Mouse (Mus musculus) lung, adult 18-20 months (tissue): ENCODE measurements around the gene Izumo1r.

Source experiments
- DNase-seq, 2 experiments: peaks; one replicate each; pipeline ENCODE4 v3.0.0; 2022; ENCODE audit warnings: mixed read lengths in 2 of 2

Gene Izumo1r

DNA sequence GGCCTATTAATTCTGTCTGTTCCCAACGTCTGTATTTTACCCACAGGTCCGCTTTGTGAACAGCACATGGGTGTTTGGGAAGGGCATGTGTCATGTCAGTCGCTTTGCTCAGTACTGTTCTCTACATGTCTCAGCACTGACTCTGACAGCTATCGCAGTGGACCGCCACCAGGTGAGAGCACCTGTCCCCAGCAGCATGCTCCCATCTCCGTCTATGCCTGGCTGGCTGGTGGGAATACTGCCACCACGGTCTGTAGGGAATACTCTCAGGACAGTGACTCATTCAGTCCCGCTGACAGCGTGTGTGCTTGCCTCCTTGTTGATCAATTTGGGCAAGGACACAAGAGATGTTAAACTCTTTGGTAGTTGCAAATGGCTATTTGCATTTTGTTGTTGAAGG lies 39.0 kb downstream of the Izumo1r start:
- no peak for DNase-seq

DNA sequence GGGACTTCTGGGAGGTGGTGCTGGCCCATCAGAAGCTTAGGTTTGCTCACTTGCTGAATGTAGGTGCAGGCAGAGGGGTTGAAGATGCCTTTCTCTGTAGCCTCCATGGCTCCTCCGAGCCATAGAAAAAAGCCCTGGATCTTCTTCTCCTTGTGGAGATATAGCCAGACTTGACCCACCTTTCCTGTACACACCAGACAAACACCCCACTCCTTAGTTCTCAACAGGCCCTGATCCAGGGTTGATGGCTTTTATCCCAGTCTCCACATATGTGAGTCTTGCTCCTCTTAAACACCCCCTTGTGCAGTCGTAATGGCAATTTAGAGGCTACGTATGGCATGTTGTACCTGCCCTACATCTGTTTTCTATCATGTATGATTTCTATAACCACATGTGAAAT lies 40.6 kb downstream of the Izumo1r start:
- no peak for DNase-seq

DNA sequence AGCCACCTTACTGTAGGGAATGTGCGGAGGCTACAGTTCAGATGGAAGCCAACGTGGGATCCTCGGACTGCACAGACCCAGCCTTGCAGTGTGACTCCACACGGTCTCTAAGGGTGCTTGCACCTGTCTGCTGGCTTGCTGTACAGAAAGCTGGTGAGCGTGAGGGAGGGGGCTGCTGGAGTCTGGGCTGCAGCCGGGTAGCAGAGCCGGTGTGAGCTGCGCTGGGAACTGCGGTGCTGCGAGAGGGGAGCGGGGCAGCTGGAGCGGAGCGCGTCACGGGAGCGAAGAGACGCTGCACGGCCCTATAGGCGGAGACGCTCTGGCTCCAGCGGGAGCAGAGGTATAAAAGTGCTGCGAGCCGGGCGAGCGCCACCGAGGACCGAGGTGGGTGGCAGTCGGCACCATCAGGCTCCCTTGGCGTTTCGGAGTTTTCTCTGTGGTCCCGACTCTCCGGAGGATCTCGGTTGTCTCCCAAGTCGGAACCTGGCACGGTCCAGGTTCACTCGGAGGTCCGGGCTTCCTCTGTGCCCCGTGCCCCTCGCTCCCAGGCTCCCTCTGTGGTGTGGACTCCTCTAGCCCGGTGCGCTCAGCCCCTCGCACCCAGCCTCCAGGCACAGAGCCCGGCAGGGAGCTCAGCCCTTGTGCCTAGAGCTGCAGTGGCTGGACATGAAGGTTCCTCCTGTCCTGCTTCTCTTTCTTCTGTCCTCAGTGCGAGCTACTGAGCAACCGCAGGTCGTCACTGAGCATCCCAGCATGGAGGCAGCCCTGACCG lies 43.7 kb downstream of the Izumo1r start, which contains the start of gene Gpr83:
TSS of gene Gpr83 (plus strand) at position 343 of the 772 bp plus-strand sequence.
- no peak for DNase-seq

DNA sequence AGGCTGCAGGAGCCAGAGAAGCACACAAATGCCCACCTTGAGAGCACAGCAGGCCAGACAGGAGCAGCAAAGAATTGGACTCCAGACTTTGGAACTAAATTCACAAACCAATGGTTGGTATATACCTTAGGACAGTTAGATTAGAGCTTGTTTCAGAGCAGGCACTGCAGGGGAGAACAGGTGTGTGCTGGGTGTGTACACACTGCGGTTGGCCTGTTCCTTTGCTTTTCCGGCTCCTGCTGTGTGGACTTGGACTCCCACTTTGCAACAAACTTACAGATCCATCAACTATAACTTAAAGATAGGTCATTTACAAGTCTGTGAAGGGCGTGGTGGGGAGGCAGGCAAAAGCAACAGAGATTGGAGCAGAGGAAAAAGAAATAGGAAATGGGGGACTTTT lies 45.0 kb downstream of the Izumo1r start:
- DNase-seq: no peak

DNA sequence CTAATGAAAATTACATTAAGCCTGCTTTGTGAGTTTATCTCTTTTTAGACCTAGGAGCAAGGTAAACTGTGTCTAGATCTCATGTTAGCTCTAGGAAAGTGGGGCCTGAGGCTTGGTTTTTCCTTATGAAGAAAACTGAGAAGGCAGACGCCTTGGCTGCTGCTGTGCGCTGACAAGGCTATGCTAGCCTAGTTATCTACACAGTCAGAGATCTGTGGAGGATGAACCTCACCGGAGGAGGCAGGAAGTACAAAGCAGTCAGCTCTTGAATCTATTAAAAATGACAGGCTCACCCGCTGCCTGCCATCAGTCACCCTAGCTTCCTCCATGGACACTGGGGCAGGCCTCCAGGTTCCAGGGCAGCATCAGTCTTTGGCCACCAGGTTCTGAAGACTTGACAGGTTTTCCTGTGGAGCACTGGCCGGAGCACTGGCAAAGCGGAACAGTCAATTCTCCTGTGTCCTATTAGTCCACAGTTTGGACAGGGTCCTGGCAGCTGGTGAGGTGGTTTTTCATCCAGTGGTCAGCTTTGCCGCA lies 45.5 kb downstream of the Izumo1r start:
- no peak for DNase-seq

DNA sequence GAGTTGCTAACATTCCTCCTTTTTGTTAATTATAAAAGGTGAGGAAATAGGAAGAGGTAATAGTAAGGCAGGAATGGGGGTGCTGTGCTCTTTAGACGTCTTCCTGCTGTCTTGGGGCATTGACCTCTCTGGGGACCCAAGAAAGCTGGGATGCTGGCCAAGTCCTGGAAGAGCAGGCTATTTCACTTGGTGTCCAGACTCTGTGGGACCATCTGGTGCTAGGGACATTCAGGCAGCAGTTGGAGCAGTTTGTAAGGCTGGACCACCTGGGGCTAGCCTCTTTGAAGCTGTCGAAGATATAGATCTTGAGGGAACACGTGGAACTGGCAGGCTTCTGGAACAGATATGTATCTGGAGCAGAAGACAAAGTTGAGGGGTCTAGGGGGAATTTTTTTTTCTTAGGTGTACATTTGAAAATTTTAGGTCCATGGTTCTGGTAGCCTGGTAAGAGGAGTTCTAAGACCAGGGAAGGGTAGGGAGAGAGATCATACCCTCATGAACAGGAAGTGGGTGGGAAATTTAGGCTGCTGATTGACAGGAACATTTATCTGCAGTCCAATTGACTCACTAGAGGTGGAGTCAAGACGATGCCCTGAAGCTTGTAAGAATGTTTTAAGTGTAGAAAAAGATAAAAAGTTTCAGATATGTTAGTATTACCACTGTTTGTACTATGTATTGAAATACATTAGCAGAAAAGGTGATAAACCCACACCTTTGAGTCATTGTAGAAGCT lies 46.7 kb downstream of the Izumo1r start:
- no peak for DNase-seq

DNA sequence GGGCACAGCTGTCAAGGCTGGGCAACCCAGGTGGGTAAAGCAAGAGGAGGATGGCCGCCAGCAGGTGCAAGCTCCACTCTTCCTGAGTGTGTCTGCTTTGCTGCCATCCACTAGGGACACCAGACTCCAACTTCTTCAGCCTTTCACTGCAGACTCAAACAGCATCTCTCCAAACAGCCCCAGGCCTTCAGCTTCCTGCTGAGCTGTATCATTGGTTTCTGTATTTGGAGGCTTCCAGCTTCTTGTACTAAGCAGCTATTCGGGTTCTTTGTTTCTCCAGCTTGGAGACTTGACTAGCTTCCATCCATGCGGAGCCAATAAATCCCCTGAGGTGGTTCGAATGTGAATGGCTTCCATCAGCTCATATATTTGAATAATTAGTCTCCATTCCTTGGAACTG lies 49.2 kb downstream of the Izumo1r start:
- DNase-seq: no peak

DNA sequence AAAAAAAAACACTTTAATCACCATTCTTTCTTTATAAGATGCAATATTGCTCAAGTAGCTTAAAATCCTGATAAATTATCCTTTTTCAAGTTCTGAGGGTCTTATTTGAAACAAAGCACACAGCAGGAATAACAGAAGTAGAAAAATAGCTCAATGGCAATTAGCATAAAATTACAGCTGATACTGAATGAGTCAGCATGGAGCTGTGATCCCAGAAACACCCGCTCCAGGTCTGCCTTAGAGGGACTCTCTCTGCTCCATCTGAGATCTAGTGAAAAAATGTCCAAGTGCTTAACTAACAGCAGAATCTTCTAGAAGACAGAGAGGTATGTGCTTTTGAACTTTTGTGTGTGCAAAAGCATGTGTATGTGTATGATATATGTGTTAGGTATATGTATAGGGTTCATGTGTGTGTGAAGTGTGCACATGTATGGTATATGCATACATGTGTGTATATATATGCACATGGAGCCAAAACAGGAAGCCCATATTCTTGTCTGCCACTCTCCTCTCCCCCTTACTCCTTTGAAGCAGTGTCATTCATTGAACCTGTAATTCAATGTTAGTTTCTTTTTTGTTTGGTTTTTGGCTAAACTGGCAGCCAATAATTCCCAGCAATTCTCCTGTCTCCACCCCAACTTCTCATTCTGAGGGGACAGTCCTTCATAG lies 55.3 kb downstream of the Izumo1r start:
- DNase-seq: no peak

DNA sequence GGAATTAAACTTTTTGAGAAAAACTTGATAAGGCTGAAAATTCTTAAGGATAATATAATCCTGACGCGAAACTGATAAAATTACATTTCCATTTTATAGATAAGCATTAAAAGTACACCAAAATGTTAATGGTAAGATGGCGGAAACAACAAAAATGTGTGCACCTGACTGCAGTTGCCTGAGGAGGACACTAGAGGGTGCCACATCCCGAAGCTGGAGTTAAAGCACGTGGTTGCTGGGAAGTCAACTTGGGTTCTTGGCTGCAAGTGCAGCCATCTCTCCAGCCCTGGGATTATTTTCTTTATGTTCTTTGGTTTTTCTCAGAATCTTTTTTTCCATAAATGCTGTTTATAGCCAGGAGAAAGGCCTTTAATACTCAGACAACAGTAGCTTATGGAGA lies 57.3 kb downstream of the Izumo1r start:
- DNase-seq: no peak

DNA sequence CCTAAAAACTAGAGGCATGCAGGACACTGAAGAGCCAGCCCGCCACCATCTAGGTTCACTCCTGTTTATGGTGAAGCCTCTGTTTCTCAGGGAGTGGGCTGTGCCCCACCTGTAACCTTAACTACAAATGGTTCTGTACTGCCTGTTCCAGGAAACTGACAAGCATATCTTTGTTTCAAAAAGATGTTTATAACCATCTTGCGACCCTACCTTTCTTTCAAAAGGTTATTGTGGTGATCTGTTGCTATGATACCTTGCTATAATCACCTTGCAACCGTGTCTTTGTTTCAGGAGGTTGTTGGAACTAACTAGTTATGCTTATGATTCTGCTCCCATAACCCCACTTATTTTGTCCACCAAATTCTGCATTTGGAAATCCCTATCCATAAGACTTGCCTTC lies 59.8 kb downstream of the Izumo1r start:
- DNase-seq: no peak

DNA sequence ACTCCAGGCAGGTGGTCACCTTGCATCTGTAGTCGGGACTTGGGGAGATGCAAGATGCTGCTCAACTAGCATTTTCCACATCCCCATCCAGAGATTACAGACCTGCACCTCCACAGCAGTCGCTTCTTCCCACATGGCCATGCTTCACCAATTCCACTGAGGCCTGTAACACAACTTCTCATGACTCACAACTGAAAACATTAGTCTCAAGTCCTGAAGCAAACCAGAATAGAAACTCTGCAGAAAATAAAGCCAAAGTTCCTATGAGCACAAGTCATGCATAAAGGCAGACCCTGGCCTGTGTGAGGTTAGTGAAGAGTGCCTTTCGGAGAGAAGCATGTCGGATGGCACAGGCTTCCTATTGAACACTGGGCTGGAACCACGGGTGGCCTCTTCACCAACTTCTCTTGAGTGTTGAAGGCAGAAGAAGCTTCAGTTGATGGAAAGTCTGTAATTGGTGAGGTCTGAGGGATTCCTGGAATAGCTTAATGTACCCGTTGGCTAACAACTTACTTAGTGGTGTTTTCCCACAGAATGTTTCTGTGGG lies 60.4 kb downstream of the Izumo1r start:
- no peak for DNase-seq

DNA sequence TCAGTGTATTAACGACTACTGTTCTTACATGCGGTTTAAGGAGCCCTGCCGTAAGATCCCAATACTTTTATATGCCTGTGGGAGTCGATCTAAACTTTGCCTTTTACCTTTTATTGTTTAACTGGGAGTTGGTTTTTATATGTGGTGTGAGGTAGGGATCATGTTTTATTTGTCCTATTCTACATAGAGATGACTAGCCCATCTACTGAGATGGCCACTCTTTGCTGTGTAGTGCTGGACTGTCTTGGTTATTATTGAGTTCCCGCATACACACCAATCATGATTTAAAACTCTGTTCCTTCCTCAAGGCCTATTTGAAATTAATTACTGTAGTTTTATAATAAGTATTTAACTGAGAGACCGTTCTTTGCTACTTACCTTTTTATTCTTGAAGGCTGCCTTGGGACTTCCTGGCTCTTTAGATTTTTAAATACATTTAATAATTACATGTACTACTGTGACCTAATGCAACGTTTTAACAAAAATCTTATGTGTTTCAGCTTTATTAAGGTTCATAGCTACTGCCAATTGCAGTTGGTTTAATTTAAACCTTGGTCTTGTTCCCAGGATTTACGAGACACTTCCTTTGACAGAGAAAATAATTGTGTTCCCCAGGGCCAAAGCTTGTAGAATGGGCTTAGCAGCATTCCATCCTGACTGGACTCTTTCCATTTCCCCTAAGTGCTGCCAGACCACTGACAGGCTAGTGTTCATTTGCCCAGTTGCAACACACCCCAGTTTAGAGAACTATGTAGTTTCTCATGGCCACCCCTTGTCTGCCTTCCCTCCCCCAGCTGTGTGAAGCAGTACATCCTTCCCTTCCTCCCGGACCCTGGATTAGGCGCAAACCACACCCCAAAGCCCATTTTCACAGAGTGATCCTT lies 61.6 kb downstream of the Izumo1r start:
- peak; percentile 21 to 26 for DNase-seq

DNA sequence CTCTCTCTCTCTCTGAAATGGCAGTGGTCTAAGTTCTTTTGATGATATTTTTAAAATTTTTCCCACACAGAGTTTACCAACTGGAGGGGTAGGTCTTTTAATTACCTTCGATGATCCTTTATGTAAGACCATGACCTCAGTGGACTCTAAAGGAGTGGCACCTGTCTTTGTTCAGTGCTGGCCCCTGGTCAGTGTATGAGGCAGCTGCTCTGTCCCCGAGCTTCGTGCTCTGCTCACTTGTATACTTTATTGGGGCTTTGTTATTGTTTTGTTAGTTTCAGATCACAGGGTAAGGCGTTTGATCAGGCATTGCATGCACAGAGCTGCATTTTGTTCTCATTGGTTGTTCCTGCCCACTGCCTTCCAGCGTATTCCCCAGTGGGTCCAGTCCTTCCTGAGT lies 63.8 kb downstream of the Izumo1r start:
- no peak for DNase-seq

DNA sequence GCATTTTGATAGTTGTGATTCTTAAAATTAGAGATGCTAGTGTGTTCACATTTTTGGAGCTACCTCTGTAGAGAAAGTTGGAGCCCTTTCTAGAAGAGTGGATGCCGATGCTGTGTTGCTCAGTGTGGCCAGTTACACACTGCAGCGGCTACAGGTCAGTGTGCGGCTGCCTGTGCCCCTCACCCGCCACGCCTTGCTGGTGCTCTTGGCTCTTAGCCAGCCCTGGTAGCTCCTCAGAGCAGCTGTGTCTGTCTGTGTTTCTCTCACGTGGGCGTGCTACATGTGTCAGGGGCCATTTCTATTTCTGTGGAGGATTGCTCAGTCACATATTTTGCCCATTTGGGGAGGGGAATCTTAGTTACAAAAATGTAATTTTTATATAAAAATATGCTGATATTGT lies 64.2 kb downstream of the Izumo1r start:
- DNase-seq: no peak
